Mouse (Mus musculus): ENCODE measurements around the gene Zfp609.

- no peak for TF ChIP-seq CTCF (IDR thresholded peaks at IDR 0.05; ENCODE audit: low read depth, low read length)
- no peak for TF ChIP-seq POLR2A (IDR thresholded peaks at IDR 0.05; ENCODE audit: extremely low read depth, insufficient read depth, low read length)
These were observed 35.5 kb downstream of the Zfp609 start for GRCm38 (mm10) chr9:65791846-65792245.
